Mouse (Mus musculus) CH12.LX (cell line): ENCODE data around the gene Nelfb. TPM values are rescaled to one million over a fixed set of nuclear protein-coding genes. Genes with fewer than 3 reads are reported as not detected.
A peak's percentile ranks its signal among the peaks of the same experiment; 100 is the strongest.

Experiments
- DNase-seq: peaks from one replicate; pipeline ENCODE4 v3.0.0-alpha.2; 2013; ENCODE audit errors: extremely low read depth
- H3K27ac ChIP-seq: 2 replicates; pipeline ENCODE4 v1.5.1; 2012; ENCODE audit warnings: low read depth, mild to moderate bottlenecking, control low read depth, moderate library complexity; ENCODE audit not compliant: insufficient read depth
- H3K27me3 ChIP-seq: replicated peaks from 2 replicates; pipeline ENCODE3; 2012; ENCODE audit warnings: inconsistent platforms
- H3K36me3 ChIP-seq, 2 experiments: replicated peaks in 1 of 2; 2 replicates each; pipeline versions ENCODE3 to v1.6.1; 2012; ENCODE audit warnings: inconsistent platforms in 1 of 2, low read length in 1 of 2, mild to moderate bottlenecking in 1 of 2, mixed read lengths in 1 of 2, moderate library complexity in 1 of 2; ENCODE audit not compliant: control insufficient read depth in 1 of 2, insufficient read depth in 1 of 2
- H3K4me1 ChIP-seq, 2 experiments: 2 replicates each; pipeline ENCODE4 v1.6.1; 2012; ENCODE audit warnings: inconsistent platforms in 1 of 2, moderate library complexity in 1 of 2; ENCODE audit not compliant: insufficient read depth in 2 of 2, control insufficient read depth in 1 of 2
- H3K4me2 ChIP-seq: 2 replicates; pipeline ENCODE4 v1.6.1; 2012; ENCODE audit warnings: low read depth, mild to moderate bottlenecking, control low read depth; ENCODE audit not compliant: poor library complexity, insufficient read depth, severe bottlenecking
- H3K4me3 ChIP-seq, 3 experiments: fragments of 150-350 bp in 1 of 3; sonication (generic) in 1 of 3; replicated peaks in 1 of 3; 2 replicates each; pipeline versions ENCODE3 to v1.5.1; 2011 to 2012; ENCODE audit warnings: low read depth in 2 of 3, low read length in 2 of 3, mild to moderate bottlenecking in 2 of 3, moderate library complexity in 2 of 3, control low read depth in 1 of 3, improper control_type of control experiment in 1 of 3, inconsistent platforms in 1 of 3, mixed read lengths in 1 of 3; ENCODE audit not compliant: poor library complexity in 1 of 3
- H3K79me2 ChIP-seq: replicated peaks from 2 replicates; pipeline ENCODE4 v1.6.1; 2012; ENCODE audit warnings: mild to moderate bottlenecking, moderate library complexity; ENCODE audit not compliant: control insufficient read depth, poor library complexity, insufficient read depth, severe bottlenecking; ENCODE audit errors: extremely low read depth
- H3K9ac ChIP-seq: 2 replicates; pipeline ENCODE4 v1.6.1; 2012; ENCODE audit warnings: low read depth, mild to moderate bottlenecking, control low read depth, moderate library complexity; ENCODE audit not compliant: insufficient read depth
- H3K9me3 ChIP-seq: replicated peaks from 2 replicates; pipeline ENCODE3; 2012; ENCODE audit warnings: low read length, inconsistent platforms, mixed read lengths
- BHLHE40 ChIP-seq: IDR thresholded peaks from 2 replicates; pipeline ENCODE4 v1.6.1; 2011; ENCODE audit warnings: mild to moderate bottlenecking, low read depth, low read length, improper control_type of control experiment
- CHD2 ChIP-seq: IDR thresholded peaks from 2 replicates; pipeline ENCODE4 v1.6.1; 2011; ENCODE audit warnings: low read length, improper control_type of control experiment
- CTCF ChIP-seq, 2 experiments: IDR thresholded peaks in 1 of 2; conservative IDR thresholded peaks in 1 of 2; 2 replicates each; pipeline ENCODE4 v1.5.1; 2011 to 2012; ENCODE audit warnings: low read depth in 2 of 2, low read length in 2 of 2, improper control_type of control experiment in 1 of 2, inconsistent platforms in 1 of 2, mild to moderate bottlenecking in 1 of 2, moderate library complexity in 1 of 2
- ELF1 ChIP-seq: IDR thresholded peaks from 2 replicates; pipeline ENCODE4 v1.6.1; 2014; ENCODE audit warnings: low read depth, mild to moderate bottlenecking, inconsistent platforms, low read length, improper control_type of control experiment
- EP300 ChIP-seq: IDR thresholded peaks from 2 replicates; pipeline ENCODE4 v1.6.1; 2011; ENCODE audit warnings: low read length, improper control_type of control experiment
- ETS1 ChIP-seq: conservative IDR thresholded peaks from 2 replicates; pipeline ENCODE4 v1.6.1; 2012; ENCODE audit warnings: low read depth, mild to moderate bottlenecking, inconsistent platforms, low read length, improper control_type of control experiment, moderate library complexity
- GABPA ChIP-seq: IDR thresholded peaks from 2 replicates; pipeline ENCODE4 v1.6.1; 2012; ENCODE audit warnings: low read depth, low read length, improper control_type of control experiment, inconsistent platforms; ENCODE audit not compliant: insufficient replicate concordance
- HCFC1 ChIP-seq: IDR thresholded peaks from 2 replicates; pipeline ENCODE4 v1.6.1; 2012; ENCODE audit warnings: low read depth, mild to moderate bottlenecking, inconsistent platforms, low read length, improper control_type of control experiment
- IRF4 ChIP-seq: IDR thresholded peaks from 2 replicates; pipeline ENCODE4 v1.6.1; 2014; ENCODE audit warnings: low read depth, mild to moderate bottlenecking, inconsistent platforms, low read length, improper control_type of control experiment
- JUN ChIP-seq: IDR thresholded peaks from 2 replicates; pipeline ENCODE4 v1.6.1; 2011; ENCODE audit warnings: low read depth, mild to moderate bottlenecking, low read length, improper control_type of control experiment, moderate library complexity; ENCODE audit not compliant: insufficient read depth
- KAT2A ChIP-seq: IDR thresholded peaks from 2 replicates; pipeline ENCODE4 v1.6.1; 2012; ENCODE audit warnings: low read length, improper control_type of control experiment, inconsistent platforms; ENCODE audit not compliant: insufficient replicate concordance
- MAFK ChIP-seq: IDR thresholded peaks from 2 replicates; pipeline ENCODE4 v1.6.1; 2011; ENCODE audit warnings: low read length, improper control_type of control experiment; ENCODE audit not compliant: insufficient replicate concordance
- MAX ChIP-seq: IDR thresholded peaks from 2 replicates; pipeline ENCODE4 v1.6.1; 2011; ENCODE audit warnings: low read length, improper control_type of control experiment
- MAZ ChIP-seq: IDR thresholded peaks from 2 replicates; pipeline ENCODE4 v1.6.1; 2012; ENCODE audit warnings: low read depth, mild to moderate bottlenecking, inconsistent platforms, low read length, improper control_type of control experiment, moderate library complexity
- MEF2A ChIP-seq: IDR thresholded peaks from 2 replicates; pipeline ENCODE4 v1.6.1; 2014; ENCODE audit warnings: low read depth, mild to moderate bottlenecking, inconsistent platforms, low read length, improper control_type of control experiment, borderline replicate concordance
- MXI1 ChIP-seq: IDR thresholded peaks from 2 replicates; pipeline ENCODE4 v1.6.1; 2011; ENCODE audit warnings: mild to moderate bottlenecking, low read depth, low read length, improper control_type of control experiment
- MYC ChIP-seq: IDR thresholded peaks from 2 replicates; pipeline ENCODE4 v1.6.1; 2011; ENCODE audit warnings: low read depth, mild to moderate bottlenecking, improper control_type of control experiment, low read length
- NELFE ChIP-seq: IDR thresholded peaks from 2 replicates; pipeline ENCODE4 v1.6.1; 2011; ENCODE audit warnings: low read depth, low read length, improper control_type of control experiment
- NRF1 ChIP-seq: IDR thresholded peaks from 2 replicates; pipeline ENCODE4 v1.6.1; 2014; ENCODE audit warnings: low read depth, mild to moderate bottlenecking, inconsistent platforms, low read length, improper control_type of control experiment, moderate library complexity
- PAX5 ChIP-seq: IDR thresholded peaks from 2 replicates; pipeline ENCODE4 v1.6.1; 2012; ENCODE audit warnings: low read length, inconsistent platforms, mixed read lengths
- POLR2A ChIP-seq: IDR thresholded peaks from 2 replicates; pipeline ENCODE4 v1.6.1; 2011; ENCODE audit warnings: low read depth, mild to moderate bottlenecking, improper control_type of control experiment, low read length
- POLR2AphosphoS2 ChIP-seq: IDR thresholded peaks from 2 replicates; pipeline ENCODE4 v1.6.1; 2011; ENCODE audit warnings: low read depth, low read length, improper control_type of control experiment
- RAD21 ChIP-seq: IDR thresholded peaks from 2 replicates; pipeline ENCODE4 v1.6.1; 2011; ENCODE audit warnings: low read depth, mild to moderate bottlenecking, low read length, improper control_type of control experiment, moderate library complexity
- RCOR1 ChIP-seq: conservative IDR thresholded peaks from 2 replicates; pipeline ENCODE4 v1.6.1; 2012; ENCODE audit warnings: low read depth, mild to moderate bottlenecking, inconsistent platforms, low read length, improper control_type of control experiment
- SIN3A ChIP-seq: IDR thresholded peaks from 2 replicates; pipeline ENCODE4 v1.6.1; 2012; ENCODE audit warnings: low read length, improper control_type of control experiment, inconsistent platforms
- SMC3 ChIP-seq: IDR thresholded peaks from 2 replicates; pipeline ENCODE4 v1.6.1; 2011; ENCODE audit warnings: low read depth, low read length, improper control_type of control experiment
- TBP ChIP-seq: conservative IDR thresholded peaks from 2 replicates; pipeline ENCODE4 v1.6.1; 2011; ENCODE audit warnings: low read depth, low read length, improper control_type of control experiment
- UBTF ChIP-seq: IDR thresholded peaks from 2 replicates; pipeline ENCODE4 v1.6.1; 2012; ENCODE audit warnings: low read depth, mild to moderate bottlenecking, inconsistent platforms, low read length, improper control_type of control experiment, moderate library complexity
- USF1 ChIP-seq: IDR thresholded peaks from 2 replicates; pipeline ENCODE4 v1.6.1; 2014; ENCODE audit warnings: low read depth, mild to moderate bottlenecking, inconsistent platforms, low read length, improper control_type of control experiment
- ZC3H11A ChIP-seq: IDR thresholded peaks from 2 replicates; pipeline ENCODE4 v1.6.1; 2012; ENCODE audit warnings: low read depth, mild to moderate bottlenecking, inconsistent platforms, low read length, improper control_type of control experiment
- ZKSCAN1 ChIP-seq: IDR thresholded peaks from 2 replicates; pipeline ENCODE4 v1.6.1; 2012; ENCODE audit warnings: low read depth, inconsistent platforms, low read length, improper control_type of control experiment, borderline replicate concordance
- ZNF384 ChIP-seq: IDR thresholded peaks from 2 replicates; pipeline ENCODE4 v1.6.1; 2012; ENCODE audit warnings: low read depth, low read length, improper control_type of control experiment, inconsistent platforms
- dilution Hi-C: fragments of 300-500 bp; cut with MboI; formaldehyde crosslinking; loops from 2 replicates; pipeline ENCODE4 v1.14.3; 2020; ENCODE audit warnings: low sequenced_read_pairs; ENCODE audit not compliant: extremely low pct_unique_long_range_greater_than_20kb, extremely low pct_ligation_motif_present
- in situ Hi-C: fragments of 300-500 bp; cut with MboI; formaldehyde crosslinking; loops from 3 replicates; pipeline ENCODE4 v1.14.3; 2019; ENCODE audit warnings: low sequenced_read_pairs, low pct_ligation_motif_present, low pct_unique_long_range_greater_than_20kb, mixed read lengths
- polyA plus RNA-seq: library from polyadenylated mRNA; unstranded; fragments of >175 nt; gene quantifications from 2 replicates; pipeline ENCODE4 v1.2.1, GENCODE M21; 2012; ENCODE audit warnings: low read depth; ENCODE audit not compliant: insufficient read length
- total RNA-seq, 2 experiments: library from RNA; depleted of rRNA; stranded (reverse); fragments of 300-350 nt in 1 of 2; fragments of >200 nt in 1 of 2; gene quantifications; 2 replicates each; pipeline ENCODE4 v1.2.3; 2012 to 2014

The Nelfb gene
- total and polyA plus RNA-seq, 3 experiments = 53.6 to 58.0 (median 57.0) TPM

DNA sequence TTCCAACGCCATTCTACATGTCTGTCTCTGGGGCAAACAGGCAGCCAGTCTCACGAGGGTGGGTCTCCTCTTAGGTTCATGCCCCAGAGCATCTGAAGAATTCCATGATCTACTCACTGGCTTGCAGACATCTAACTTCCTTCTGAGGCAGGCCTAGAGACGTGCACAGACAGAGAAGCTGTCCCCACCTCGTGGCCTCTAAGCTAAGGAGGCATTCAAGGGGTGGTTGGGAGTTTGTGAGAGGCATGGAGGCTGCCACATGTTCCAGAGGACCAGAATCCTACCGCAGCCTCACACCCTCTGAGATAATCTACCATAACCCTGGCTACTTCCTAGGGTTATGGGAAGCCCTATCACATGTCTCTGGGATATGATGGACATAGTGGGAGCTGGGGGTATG, 17.3 kb downstream of the Nelfb start:
- dilution Hi-C loops (no loop called here), in situ Hi-C loops (no loop called here)
- Histone ChIP-seq H3K4me2 (peak overlapping the region; percentile 99), H3K9ac (peak overlapping the region; percentile 84; the same call in 1 of the 2 replicates), H3K27ac (peak overlapping the region; percentile 98), H3K4me1 (peaks cover 14 to 36% of the 10 kb centered on the region in 2 experiments), H3K27me3 (no peaks in the 10 kb centered on the region), H3K79me2 (peaks cover 16% of the 10 kb centered on the region), H3K4me3 (peak overlapping the region; percentile 24 to 83 (median 61)), H3K36me3 (peaks cover 2 to 34% of the 10 kb centered on the region in 2 experiments), H3K9me3 (no peaks in the 10 kb centered on the region)
- no peak for TF ChIP-seq MEF2A
- TF ChIP-seq MYC = 0 out of 2 replicates have a peak, but pooled peaks have one; percentile 15
- DNase-seq = no peak

DNA sequence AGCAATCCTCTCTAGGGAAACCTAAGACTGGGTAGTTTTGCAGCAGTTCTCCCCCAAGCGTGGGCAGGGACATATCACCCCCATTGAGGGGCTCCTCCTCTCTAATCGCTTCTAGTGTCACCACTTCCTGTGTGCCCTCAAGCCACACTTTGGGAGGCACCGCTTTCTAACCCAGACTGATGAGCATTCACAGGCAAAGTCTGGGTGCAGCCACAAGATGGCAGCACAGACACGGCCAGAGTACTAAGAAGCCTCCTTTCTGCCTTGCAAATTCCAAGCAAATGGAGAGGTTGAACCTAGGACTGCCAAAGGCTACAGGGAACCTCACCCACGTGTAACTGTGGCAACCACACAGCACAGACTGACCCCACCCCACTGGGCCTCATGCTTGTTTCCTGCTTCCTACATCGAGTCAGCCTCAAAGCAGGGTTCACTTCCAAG, 17.9 kb downstream of the Nelfb start:
- peak overlapping the region; percentile 99 for H3K4me2 ChIP-seq
- no peaks in the 10 kb centered on the region for H3K27me3 ChIP-seq
- DNase-seq = peak; percentile 92
- peak overlapping the region; percentile 8 to 83 (median 61) for H3K4me3 ChIP-seq
- H3K4me1 ChIP-seq = peaks cover 14 to 36% of the 10 kb centered on the region in 2 experiments
- dilution Hi-C loops (no loop called here), in situ Hi-C loops (no loop called here)
- peak overlapping the region; percentile 98; the same call in 1 of the 2 replicates for H3K27ac ChIP-seq
- peaks cover 0 to 28% of the 10 kb centered on the region in 2 experiments for H3K36me3 ChIP-seq
- H3K9ac ChIP-seq = peak overlapping the region; percentile 84; the same call in 1 of the 2 replicates
- H3K79me2 ChIP-seq = peaks cover 16% of the 10 kb centered on the region
- H3K9me3 ChIP-seq = no peaks in the 10 kb centered on the region
- TF ChIP-seq MXI1 (peak; percentile 95), MYC (peak; percentile 87), POLR2A (peak; percentile 56; the same call in 1 of the 2 replicates), GABPA (no peak), JUN (no peak), CHD2 (0 out of 2 replicates have a peak, but pooled peaks have one; percentile 31), ZKSCAN1 (no peak), SIN3A (peak; percentile 94), KAT2A (0 out of 2 replicates have a peak, but pooled peaks have one; percentile 28), MAX (peak; percentile 91), POLR2AphosphoS2 (no peak), EP300 (no peak), HCFC1 (no peak; the same call in 1 of the 2 replicates), IRF4 (0 out of 2 replicates have a peak, but pooled peaks have one; percentile 26), USF1 (no peak), ETS1 (0 out of 2 replicates have a peak, but pooled peaks have one; percentile 7), NELFE (peak; percentile 57; the same call in 1 of the 2 replicates), ZC3H11A (peak; percentile 24; the same call in 1 of the 2 replicates), UBTF (no peak), MEF2A (peak; percentile 50; the same call in 1 of the 2 replicates), TBP (no peak), MAFK (no peak), BHLHE40 (peak; percentile 43), RAD21 (no peak; the same call in none of the 2 replicates), ZNF384 (no peak), PAX5 (no peak), MAZ (peak; percentile 60; the same call in 1 of the 2 replicates), SMC3 (peak; percentile 90), ELF1 (peak; percentile 60), NRF1 (no peak), RCOR1 (no peak), CTCF (conservative IDR thresholded peaks at IDR 0.05 in 1 of 2, IDR thresholded peaks at IDR 0.05 in 1 of 2; ENCODE audit: low read depth in 2 of 2, low read length in 2 of 2) (peak; percentile 73 to 98)
